Mouse (Mus musculus): ENCODE results near the gene Cpm. TPM values are rescaled to one million over a fixed set of nuclear protein-coding genes. Genes with fewer than 3 reads are reported as not detected.

The Cpm gene
- polyA plus RNA-seq, 1 experiment, result not detected

- TF ChIP-seq GATA1 (IDR thresholded peaks at IDR 0.05; ENCODE audit: low read length), result no peak
These were observed 38.7 kb upstream of the Cpm start for GRCm38 (mm10) chr10:117590331-117591301.

- no peak for TF ChIP-seq GATA1 (IDR thresholded peaks at IDR 0.05; ENCODE audit: low read length)
These were observed 37.5 kb upstream of the Cpm start for GRCm38 (mm10) chr10:117591766-117592165.

GRCm38 (mm10) chr10:117592306-117593040 is 36.8 kb upstream of the Cpm start:
- no peak for TF ChIP-seq GATA1 (IDR thresholded peaks at IDR 0.05; ENCODE audit: low read length)

GRCm38 (mm10) chr10:117593041-117593570 is 36.2 kb upstream of the Cpm start:
- TF ChIP-seq GATA1 (IDR thresholded peaks at IDR 0.05; ENCODE audit: low read length), result no peak

GRCm38 (mm10) chr10:117593857-117594256 is 35.4 kb upstream of the Cpm start:
- no peak for TF ChIP-seq GATA1 (IDR thresholded peaks at IDR 0.05; ENCODE audit: low read length)

GRCm38 (mm10) chr10:117594291-117594850 is 34.9 kb upstream of the Cpm start:
- no peak for TF ChIP-seq GATA1 (IDR thresholded peaks at IDR 0.05; ENCODE audit: low read length)

GRCm38 (mm10) chr10:117594913-117595312 is 34.4 kb upstream of the Cpm start:
- no peak for TF ChIP-seq GATA1 (IDR thresholded peaks at IDR 0.05; ENCODE audit: low read length)

GRCm38 (mm10) chr10:117595442-117596164 is 33.7 kb upstream of the Cpm start:
- TF ChIP-seq GATA1 (IDR thresholded peaks at IDR 0.05; ENCODE audit: low read length), result no peak

GRCm38 (mm10) chr10:117596165-117596735 is 33.0 kb upstream of the Cpm start:
- no peak for TF ChIP-seq GATA1 (IDR thresholded peaks at IDR 0.05; ENCODE audit: low read length)

- TF ChIP-seq GATA1 (IDR thresholded peaks at IDR 0.05; ENCODE audit: low read length), result no peak
These were observed 32.5 kb upstream of the Cpm start for GRCm38 (mm10) chr10:117596771-117597324.

- no peak for TF ChIP-seq GATA1 (IDR thresholded peaks at IDR 0.05; ENCODE audit: low read length)
These were observed 30.9 kb upstream of the Cpm start for GRCm38 (mm10) chr10:117598266-117598950.

GRCm38 (mm10) chr10:117601146-117602035 is 27.9 kb upstream of the Cpm start:
- TF ChIP-seq GATA1 (IDR thresholded peaks at IDR 0.05; ENCODE audit: low read length), result no peak

Measured in G1E-ER4 (cell line).